Mouse (Mus musculus) forebrain, embryonic 13.5 days (tissue): ENCODE results near the gene Chrdl2. TPM values are rescaled to one million over a fixed set of nuclear protein-coding genes. Genes with fewer than 3 reads are reported as not detected.

ENCODE experiments used
- ATAC-seq: fragments of 200-750 bp; cut with Nextera tagmentation; 2 replicates; pipeline ENCODE4 v1.8.0; 2017
- H3K27ac ChIP-seq: fragments of 300-500 bp; sonication (generic); 2 replicates; pipeline ENCODE4 v1.5.1; 2015; ENCODE audit warnings: inconsistent platforms, mild to moderate bottlenecking, moderate library complexity
- H3K27me3 ChIP-seq: fragments of 300-500 bp; sonication (generic); 2 replicates; pipeline ENCODE4 v1.6.1; 2015; ENCODE audit warnings: mild to moderate bottlenecking, inconsistent platforms
- H3K36me3 ChIP-seq: fragments of 300-500 bp; sonication (generic); 2 replicates; pipeline ENCODE4 v1.6.1; 2015; ENCODE audit warnings: mild to moderate bottlenecking, inconsistent platforms; ENCODE audit not compliant: poor library complexity, severe bottlenecking
- H3K4me1 ChIP-seq: fragments of 300-500 bp; sonication (generic); 2 replicates; pipeline ENCODE4 v1.6.1; 2015; ENCODE audit warnings: inconsistent platforms
- H3K4me2 ChIP-seq: fragments of 300-500 bp; sonication (generic); 2 replicates; pipeline ENCODE4 v1.6.1; 2015; ENCODE audit warnings: inconsistent platforms, mild to moderate bottlenecking, moderate library complexity
- H3K4me3 ChIP-seq: fragments of 300-500 bp; sonication (generic); 2 replicates; pipeline ENCODE4 v1.5.1; 2015; ENCODE audit warnings: mild to moderate bottlenecking, inconsistent platforms
- H3K9ac ChIP-seq: fragments of 300-500 bp; sonication (generic); 2 replicates; pipeline ENCODE4 v1.6.1; 2015; ENCODE audit warnings: mild to moderate bottlenecking, inconsistent platforms
- H3K9me3 ChIP-seq: fragments of 300-500 bp; sonication (generic); replicated peaks from 2 replicates; pipeline ENCODE4 v1.6.1; 2016; ENCODE audit warnings: inconsistent platforms
- WGBS: fragments of 180-500 bp; shearing (Covaris S2); methylation state at CpG from one replicate; pipeline ENCODE4 v1.1.7; 2015; 5-methylcytosine and 5-hydroxymethylcytosine counted together
- polyA plus RNA-seq: library from polyadenylated mRNA; unstranded; fragments of >200 nt; fragmentation: Nextera tagmentation; extraction: Ambion mirVana; gene quantifications from 2 replicates; pipeline ENCODE4 v1.2.1, GENCODE M21; 2015

The Chrdl2 gene
- polyA plus RNA-seq, 1 experiment from 2014 or later, result not detected

DNA sequence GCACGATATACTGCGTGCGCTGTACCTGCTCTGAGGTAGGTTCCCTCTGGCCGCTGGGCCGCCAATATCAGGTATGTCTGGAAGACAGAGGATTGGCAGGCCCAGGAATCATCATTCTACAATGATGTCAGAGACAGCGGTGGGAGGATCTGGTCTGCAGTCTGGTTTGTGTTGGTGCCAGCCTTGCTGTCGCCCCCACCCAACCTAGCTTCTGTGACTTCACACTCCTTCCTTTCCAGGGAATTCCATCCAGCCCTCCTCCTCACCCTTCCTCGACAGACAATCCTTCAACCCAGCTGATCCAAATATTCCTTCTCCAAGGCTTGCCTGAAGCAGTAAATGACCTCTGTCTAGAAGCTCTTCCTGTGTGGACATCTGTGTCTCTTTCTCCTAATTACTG is 11.1 kb downstream of the Chrdl2 start:
- Histone ChIP-seq H3K4me3 (no peak overlapping the region), H3K4me2 (no peak overlapping the region), H3K4me1 (peaks cover 3% of the 10 kb centered on the region; the same call in 1 of the 2 replicates), H3K9ac (no peak overlapping the region), H3K27ac (no peak overlapping the region), H3K9me3 (no peaks in the 10 kb centered on the region), H3K27me3 (no peaks in the 10 kb centered on the region), H3K36me3 (no peaks in the 10 kb centered on the region)
- ATAC-seq, result no peak
- 90% methylated on average over 8 of the region's 8 CpGs for WGBS

DNA sequence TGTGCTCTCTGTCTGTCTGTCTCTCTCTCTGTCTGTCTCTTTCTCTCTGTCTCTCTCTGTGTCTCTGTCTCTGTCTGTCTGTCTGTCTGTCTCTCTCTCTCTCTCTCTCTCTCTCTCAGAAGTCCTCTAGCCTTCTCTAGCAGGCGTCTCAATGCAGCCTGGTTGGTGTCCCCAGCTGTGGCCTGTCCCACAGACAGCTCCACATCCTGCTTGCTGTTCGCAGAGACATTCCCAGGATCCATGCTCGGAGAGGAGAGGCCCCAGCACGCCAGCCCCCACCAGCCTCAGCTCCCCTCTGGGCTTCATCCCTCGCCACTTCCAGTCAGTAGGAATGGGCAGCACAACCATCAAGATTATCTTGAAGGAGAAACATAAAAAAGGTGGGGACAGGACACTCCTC is 21.4 kb downstream of the Chrdl2 start:
- Histone ChIP-seq H3K27me3 (no peaks in the 10 kb centered on the region), H3K27ac (no peak overlapping the region), H3K9me3 (no peaks in the 10 kb centered on the region), H3K4me1 (no peaks in the 10 kb centered on the region), H3K9ac (no peak overlapping the region), H3K4me2 (no peak overlapping the region), H3K36me3 (no peaks in the 10 kb centered on the region), H3K4me3 (no peak overlapping the region)
- 72% methylated on average over 5 of the region's 5 CpGs for WGBS
- no peak for ATAC-seq

DNA sequence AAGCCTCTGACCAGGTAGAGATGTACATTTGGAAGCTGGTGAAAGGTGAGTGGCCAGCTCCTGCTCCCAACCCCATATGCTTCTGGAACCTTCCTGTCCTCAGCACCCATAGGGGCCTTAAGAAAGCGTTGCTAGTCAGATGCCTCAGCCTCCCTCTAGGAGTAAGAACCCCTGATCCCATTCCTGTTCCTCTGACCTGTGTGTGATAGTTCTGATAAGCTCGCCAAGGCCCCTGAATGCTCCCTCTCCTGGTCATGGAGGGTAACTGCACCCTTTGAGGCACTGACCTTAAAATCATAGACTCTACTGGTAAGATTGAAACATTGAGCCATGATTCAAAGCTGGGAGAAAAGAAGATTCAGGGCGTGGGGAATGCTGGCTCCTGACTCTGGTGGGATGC is 23.3 kb downstream of the Chrdl2 start:
- H3K27ac ChIP-seq, result no peak overlapping the region
- no peaks in the 10 kb centered on the region for H3K9me3 ChIP-seq
- H3K4me1 ChIP-seq, result no peaks in the 10 kb centered on the region
- H3K36me3 ChIP-seq, result no peaks in the 10 kb centered on the region
- H3K4me3 ChIP-seq, result no peak overlapping the region
- ATAC-seq, result no peak
- no peaks in the 10 kb centered on the region for H3K27me3 ChIP-seq
- WGBS, result 42% methylated on average over 3 of the region's 3 CpGs
- no peak overlapping the region for H3K9ac ChIP-seq
- no peak overlapping the region for H3K4me2 ChIP-seq

DNA sequence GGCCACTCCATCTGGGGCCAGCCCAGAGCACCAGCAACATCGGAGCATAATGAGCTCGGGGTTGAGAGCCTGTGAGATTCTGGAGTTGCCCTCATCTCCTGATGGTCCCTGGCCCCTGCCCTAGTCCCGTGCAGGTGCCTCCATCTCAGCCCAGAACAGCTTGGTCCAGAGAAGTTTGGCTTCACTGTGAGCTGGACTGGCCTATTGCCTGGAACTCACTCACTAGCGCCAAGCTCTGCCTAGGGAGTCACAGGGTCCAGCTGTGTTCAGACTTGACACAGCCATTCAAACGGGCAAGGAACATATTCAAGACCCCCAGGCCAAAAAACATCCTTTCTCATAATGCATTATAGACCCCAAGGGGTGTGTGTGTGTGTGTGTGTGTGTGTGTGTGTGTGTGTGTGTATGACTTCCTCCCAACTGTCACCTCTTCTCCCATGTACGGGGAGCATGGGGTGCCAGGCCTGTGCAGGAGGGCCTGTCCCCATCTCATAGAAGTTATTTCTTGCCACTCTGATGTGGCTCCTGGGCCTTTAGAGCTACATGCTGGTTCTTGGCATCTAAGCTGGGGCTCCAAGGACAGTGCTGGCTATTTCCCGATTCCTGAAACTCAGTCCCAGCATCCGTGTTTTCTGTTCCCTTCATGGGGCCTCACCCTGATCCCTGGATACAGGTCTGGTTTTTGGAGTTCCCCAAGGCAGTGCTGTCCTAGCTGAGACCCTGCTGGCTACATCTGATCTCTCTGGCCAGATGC is 25.2 kb downstream of the Chrdl2 start:
- H3K9ac ChIP-seq, result no peak overlapping the region
- no peak for ATAC-seq
- H3K9me3 ChIP-seq, result no peaks in the 10 kb centered on the region
- no peak overlapping the region for H3K4me2 ChIP-seq
- no peaks in the 10 kb centered on the region for H3K36me3 ChIP-seq
- H3K4me3 ChIP-seq, result no peak overlapping the region
- 84% methylated on average over 8 of the region's 8 CpGs for whole genome bisulfite sequencing
- H3K27ac ChIP-seq, result no peak overlapping the region
- 0 out of 2 replicates have a peak, but pooled peaks cover 2% of the 10 kb centered on the region for H3K4me1 ChIP-seq
- H3K27me3 ChIP-seq, result no peaks in the 10 kb centered on the region

DNA sequence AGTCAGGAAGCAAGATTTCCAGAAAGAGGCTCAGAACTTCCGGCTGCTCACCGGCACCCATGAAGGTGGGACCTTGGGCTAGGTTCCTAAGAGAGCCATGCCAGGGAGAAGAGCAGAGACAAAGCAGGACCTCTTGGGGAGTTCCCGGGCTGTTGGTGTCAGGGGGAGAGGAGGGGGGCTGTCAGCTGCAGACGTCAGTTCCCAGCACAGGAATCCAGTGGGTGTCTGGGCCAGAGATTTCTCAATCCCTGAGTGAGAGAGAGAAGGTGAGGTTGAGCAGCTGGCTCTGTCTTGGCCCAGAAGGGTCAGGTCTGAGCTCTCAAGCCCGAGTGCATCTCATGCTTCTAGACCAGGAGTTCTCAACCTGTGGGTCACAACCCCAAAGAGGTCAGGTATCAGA is 27.7 kb downstream of the Chrdl2 start:
- H3K27me3 ChIP-seq, result no peaks in the 10 kb centered on the region
- H3K9me3 ChIP-seq, result no peaks in the 10 kb centered on the region
- H3K4me3 ChIP-seq, result no peak overlapping the region
- WGBS, result 79% methylated on average over 5 of the region's 5 CpGs
- 0 out of 2 replicates have a peak, but pooled peaks cover 6% of the 10 kb centered on the region for H3K4me1 ChIP-seq
- no peaks in the 10 kb centered on the region for H3K36me3 ChIP-seq
- no peak for ATAC-seq
- no peak overlapping the region for H3K4me2 ChIP-seq
- no peak overlapping the region for H3K27ac ChIP-seq
- H3K9ac ChIP-seq, result no peak overlapping the region

DNA sequence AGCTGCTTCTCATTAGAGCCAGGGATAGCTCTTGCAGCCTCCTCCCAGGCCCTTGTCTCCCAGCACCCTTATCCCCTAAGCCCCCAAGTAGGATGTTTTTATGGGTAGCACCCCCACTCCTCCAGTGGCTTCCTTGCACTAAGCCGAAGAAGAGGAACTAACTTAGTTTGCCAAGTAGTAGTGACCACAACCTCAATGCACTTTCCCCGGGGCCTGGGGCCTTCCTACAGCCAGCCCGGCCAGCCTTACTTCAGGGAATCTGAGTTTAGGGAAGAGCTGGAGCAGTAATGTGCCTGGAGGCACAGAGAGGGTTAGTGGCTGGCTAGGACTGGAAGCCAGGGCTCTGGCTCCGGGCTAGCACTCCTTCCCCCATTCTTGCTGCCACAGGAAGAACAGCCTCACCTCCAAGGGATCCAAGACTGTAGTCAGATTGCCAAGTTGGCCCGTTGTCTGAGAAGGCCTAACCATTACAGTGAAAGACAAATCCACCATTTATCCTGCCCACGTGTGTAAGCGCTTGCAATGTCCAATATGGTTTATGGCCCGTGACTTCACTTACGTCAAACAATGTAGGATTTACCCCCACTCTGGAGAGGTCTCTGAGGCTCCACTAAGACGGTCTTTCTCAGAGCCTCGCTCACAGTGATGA is 29.0 kb downstream of the Chrdl2 start:
- 90% methylated on average over 11 of the region's 11 CpGs for WGBS
- Histone ChIP-seq H3K4me2 (no peak overlapping the region), H3K36me3 (no peaks in the 10 kb centered on the region), H3K9ac (no peak overlapping the region), H3K4me1 (0 out of 2 replicates have a peak, but pooled peaks cover 6% of the 10 kb centered on the region), H3K4me3 (no peak overlapping the region), H3K9me3 (no peaks in the 10 kb centered on the region), H3K27me3 (no peaks in the 10 kb centered on the region), H3K27ac (no peak overlapping the region)
- no peak for ATAC-seq

DNA sequence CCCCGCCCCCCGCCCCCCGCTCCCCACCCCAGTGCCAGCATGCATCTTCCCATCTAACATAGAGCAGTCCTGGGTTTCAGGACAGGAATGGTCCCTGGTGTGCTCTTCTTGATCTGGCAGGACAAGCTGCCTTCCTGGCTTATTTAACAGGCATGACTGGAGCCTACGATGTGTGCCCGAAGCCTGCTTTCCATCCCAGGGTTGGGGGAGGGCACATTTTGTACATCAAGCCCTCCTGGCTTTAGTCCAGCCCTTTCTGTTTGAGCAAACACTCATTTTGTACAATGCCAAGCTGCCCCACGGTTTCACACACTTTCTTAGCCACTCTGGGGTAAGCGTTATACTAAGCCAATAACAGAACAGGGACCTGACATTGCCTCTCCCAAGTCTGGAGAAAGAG is 30.1 kb downstream of the Chrdl2 start:
- H3K27ac ChIP-seq, result peak overlapping the region; percentile 31; the same call in 1 of the 2 replicates
- WGBS, result 65% methylated on average over 7 of the region's 7 CpGs

DNA sequence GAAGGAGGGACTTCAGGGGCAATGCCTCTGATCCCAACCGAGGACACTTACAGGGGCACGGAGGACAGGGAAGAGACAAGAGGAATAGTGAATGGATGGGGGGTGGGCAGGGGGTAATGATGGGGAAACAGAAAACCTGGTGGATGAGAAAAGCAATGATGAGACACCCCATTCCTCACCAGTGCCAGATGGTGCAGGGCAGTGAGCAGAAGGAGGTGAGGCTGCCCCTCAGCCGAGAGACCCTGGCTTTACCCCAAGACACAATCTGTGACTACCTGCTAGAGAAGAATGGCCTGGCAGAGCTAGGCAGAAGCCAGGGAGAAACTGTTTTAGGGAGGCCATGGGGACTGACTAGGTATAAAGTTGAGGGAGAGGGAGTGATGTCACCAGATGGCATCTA is 30.5 kb downstream of the Chrdl2 start:
- H3K27ac ChIP-seq, result peak overlapping the region; percentile 31; the same call in 1 of the 2 replicates
- H3K4me3 ChIP-seq, result no peak overlapping the region
- H3K36me3 ChIP-seq, result no peaks in the 10 kb centered on the region
- no peaks in the 10 kb centered on the region for H3K27me3 ChIP-seq
- H3K9ac ChIP-seq, result no peak overlapping the region
- H3K4me1 ChIP-seq, result 0 out of 2 replicates have a peak, but pooled peaks cover 6% of the 10 kb centered on the region
- H3K4me2 ChIP-seq, result no peak overlapping the region
- peak; percentile 27; the same call in 1 of the 2 replicates for ATAC-seq
- H3K9me3 ChIP-seq, result no peaks in the 10 kb centered on the region
- 71% methylated on average over 3 of the region's 3 CpGs for WGBS

More for the DNA sequence above, 30.1 kb downstream of the Chrdl2 start:
- Histone ChIP-seq H3K27me3 (no peaks in the 10 kb centered on the region), H3K4me2 (no peak overlapping the region), H3K4me3 (no peak overlapping the region), H3K36me3 (no peaks in the 10 kb centered on the region), H3K9me3 (no peaks in the 10 kb centered on the region), H3K4me1 (0 out of 2 replicates have a peak, but pooled peaks cover 6% of the 10 kb centered on the region), H3K9ac (no peak overlapping the region)
- ATAC-seq, result no peak

DNA sequence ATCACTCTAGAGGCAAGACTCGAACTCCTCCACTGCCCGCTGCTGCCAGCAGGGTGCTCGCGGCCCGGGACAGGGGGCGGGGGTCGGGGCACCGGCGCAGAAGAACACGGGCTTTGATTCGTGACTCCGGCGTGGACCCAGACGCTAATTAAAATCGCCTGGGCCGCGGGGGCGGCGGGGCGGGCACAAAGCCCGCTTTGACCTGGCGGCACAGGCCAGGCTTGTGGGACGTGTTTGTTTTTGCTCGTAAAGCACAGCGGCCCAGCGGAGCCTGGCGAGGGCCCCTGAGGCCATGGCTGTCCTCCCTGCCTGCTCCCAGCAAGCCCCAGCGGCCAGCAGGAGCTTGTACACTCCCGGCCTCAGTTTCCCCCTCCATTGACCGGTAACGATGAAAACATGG is 36.1 kb downstream of the Chrdl2 start:
- WGBS, result 23% methylated on average over 26 of the region's 31 CpGs
- ATAC-seq, result no peak
- H3K4me2 ChIP-seq, result peak overlapping the region; percentile 24; the same call in 1 of the 2 replicates

DNA sequence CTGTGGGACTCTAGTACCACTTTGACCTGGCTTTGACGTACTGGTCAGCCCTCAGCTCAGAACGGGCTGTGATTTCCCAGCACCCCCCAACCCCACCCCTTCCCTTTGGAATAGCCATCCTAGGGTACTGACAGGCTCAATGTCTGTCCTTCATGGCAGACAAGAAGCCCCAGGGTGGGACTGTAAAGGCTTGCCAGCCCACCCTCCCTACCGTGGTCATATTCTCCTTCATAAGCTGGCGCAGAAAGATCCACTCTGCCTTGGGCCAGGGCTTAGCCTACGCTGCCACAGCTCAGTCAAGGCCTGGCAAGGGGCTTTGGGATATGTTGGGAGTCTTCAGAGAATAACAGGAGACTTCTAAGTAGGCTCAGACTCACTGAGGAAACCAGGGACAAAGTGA is 37.1 kb downstream of the Chrdl2 start:
- Histone ChIP-seq H3K9ac (no peak overlapping the region), H3K4me2 (no peak overlapping the region), H3K27me3 (0 out of 2 replicates have a peak, but pooled peaks cover 4% of the 10 kb centered on the region), H3K36me3 (no peaks in the 10 kb centered on the region), H3K4me3 (no peak overlapping the region), H3K9me3 (no peaks in the 10 kb centered on the region), H3K27ac (no peak overlapping the region), H3K4me1 (peaks cover 4% of the 10 kb centered on the region)
- no peak for ATAC-seq
- WGBS, result 92% methylated on average over 5 of the region's 5 CpGs

More for the DNA sequence above, 36.1 kb downstream of the Chrdl2 start:
- Histone ChIP-seq H3K4me3 (no peak overlapping the region), H3K27me3 (0 out of 2 replicates have a peak, but pooled peaks cover 4% of the 10 kb centered on the region), H3K27ac (no peak overlapping the region), H3K4me1 (peaks cover 4% of the 10 kb centered on the region), H3K9me3 (no peaks in the 10 kb centered on the region), H3K36me3 (no peaks in the 10 kb centered on the region), H3K9ac (no peak overlapping the region)

DNA sequence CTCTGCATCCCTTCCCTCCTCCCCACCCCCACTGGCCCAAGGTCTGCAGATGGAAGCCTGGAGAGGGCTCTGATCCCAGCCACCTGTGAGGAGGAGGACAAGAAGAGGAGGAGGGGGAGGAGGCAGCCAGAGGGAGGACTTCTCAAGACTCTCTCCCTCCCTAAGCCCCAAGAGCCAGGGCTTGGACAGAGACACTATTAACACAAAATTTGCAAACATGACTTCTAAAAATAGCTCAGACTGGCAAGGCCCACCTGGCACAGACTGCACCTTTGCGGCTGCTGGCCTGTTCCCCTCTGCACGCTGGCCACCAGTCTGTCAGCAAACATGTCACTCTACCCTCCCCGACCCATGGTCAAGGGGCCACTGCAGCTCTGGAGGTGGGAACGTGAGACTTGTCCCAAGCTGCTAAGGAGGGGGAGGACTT is 37.6 kb downstream of the Chrdl2 start:
- Histone ChIP-seq H3K4me1 (peaks cover 4% of the 10 kb centered on the region), H3K36me3 (no peaks in the 10 kb centered on the region), H3K27ac (no peak overlapping the region), H3K9me3 (no peaks in the 10 kb centered on the region), H3K4me3 (no peak overlapping the region), H3K9ac (no peak overlapping the region), H3K4me2 (no peak overlapping the region), H3K27me3 (0 out of 2 replicates have a peak, but pooled peaks cover 4% of the 10 kb centered on the region)
- WGBS, result 63% methylated on average over 4 of the region's 4 CpGs
- no peak for ATAC-seq

DNA sequence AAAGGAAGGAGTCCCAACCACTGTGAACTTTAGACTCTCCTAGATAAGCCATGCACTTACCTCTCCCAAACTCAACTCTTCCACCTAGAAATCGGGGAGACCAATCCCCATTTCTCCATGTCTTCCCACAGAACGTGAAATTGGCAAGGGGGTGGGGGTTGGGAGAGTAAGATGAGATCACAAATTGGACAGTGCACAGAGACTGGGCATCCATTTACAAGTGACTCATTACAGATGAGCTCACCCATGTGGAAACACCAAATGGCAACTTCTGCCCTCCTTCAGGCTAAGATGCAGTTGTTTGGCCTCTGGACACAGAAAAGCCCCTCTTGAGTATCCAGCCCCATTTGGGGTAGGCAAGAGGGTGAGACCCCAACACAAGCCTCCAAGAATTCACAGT is 40.5 kb downstream of the Chrdl2 start:
- ATAC-seq, result no peak
- WGBS, result 59% methylated on average over 2 of the region's 2 CpGs
- Histone ChIP-seq H3K4me1 (peaks cover 4% of the 10 kb centered on the region), H3K36me3 (no peaks in the 10 kb centered on the region), H3K27me3 (0 out of 2 replicates have a peak, but pooled peaks cover 4% of the 10 kb centered on the region), H3K9me3 (no peaks in the 10 kb centered on the region), H3K27ac (no peak overlapping the region), H3K4me2 (no peak overlapping the region), H3K9ac (no peak overlapping the region), H3K4me3 (no peak overlapping the region)
